ENCODE assay signal across 18 mouse cellular contexts in genomic region chr7:118747891-118748672, GRCm38 (mm10). TPM values are rescaled to one million over a fixed set of nuclear protein-coding genes. Genes with fewer than 3 reads are reported as not detected.
DNase-seq lines count a peak whose midpoint lies in the region; ATAC-seq and TF ChIP-seq lines count a peak whose summit lies in the region.
"Had no signal": no experiment of that assay in that cellular context is flagged by ENCODE, and none has a peak within 500 bp of the region (broad histone marks: within the 10 kb centered on the region; RNA-seq: fewer than 3 reads in every experiment).

No protein-coding gene starts in this region.

- peak; percentile 61 for DNase-seq in forebrain, postnatal 0 days
- no peak for DNase-seq in forebrain, embryonic 11.5 days (ENCODE audit: low spot score)
- peak; percentile 34 to 38 for DNase-seq in left cerebral cortex, postnatal 10 days (ENCODE audit: extremely low spot score in 1 of 2, low spot score in 2 of 2)
- no peak for DNase-seq in left cerebral cortex, adult 11 months (ENCODE audit: low spot score)
- DNase-seq in frontal cortex, postnatal 10 days (ENCODE audit: low spot score in 2 of 2), result peak; percentile 29 to 42
- DNase-seq in left cerebral cortex, postnatal 14 days (ENCODE audit: low spot score in 2 of 2), result peak; percentile 20 to 28
- DNase-seq in ovary, postnatal 10 days (ENCODE audit: low spot score), result no peak
- DNase-seq: B cell, adult 2 months; cerebellum, adult 11-12 months; heart, adult 18-20 months; kidney, adult 9 months; kidney, postnatal 4 days; spleen, adult 18-20 months; thymus, postnatal 14 days had no signal

- WGBS in forebrain, postnatal 0 days, result 46% methylated on average over 12 of the region's 12 CpGs
- 88% methylated on average over 12 of the region's 12 CpGs for WGBS in forebrain, embryonic 11.5 days
- 92% methylated on average over 12 of the region's 12 CpGs for WGBS in intestine, embryonic 15.5 days

- H3K4me2 ChIP-seq in forebrain, postnatal 0 days (ENCODE audit: low read depth), result no peak overlapping the region
- H3K4me2 ChIP-seq in forebrain, embryonic 11.5 days (ENCODE audit: low read depth, low read length, severe bottlenecking), result no peak overlapping the region
- no peak overlapping the region for H3K4me2 ChIP-seq in intestine, embryonic 15.5 days (replicated peaks)
- H3K4me2 ChIP-seq: limb, embryonic 12.5 days; midbrain, embryonic 12.5 days had no signal

- peak overlapping the region; percentile 40; the same call in 1 of the 2 replicates for H3K27ac ChIP-seq in forebrain, postnatal 0 days (ENCODE audit: low read depth, low read length)
- no peak overlapping the region for H3K27ac ChIP-seq in forebrain, embryonic 11.5 days (ENCODE audit: low read depth, low read length)
- H3K27ac ChIP-seq in intestine, embryonic 15.5 days, result no peak overlapping the region
- H3K27ac ChIP-seq: limb, embryonic 12.5 days; midbrain, embryonic 12.5 days had no signal

- H3K9me3 ChIP-seq in forebrain, postnatal 0 days (ENCODE audit: low read length), result no peaks in the 10 kb centered on the region
- no peaks in the 10 kb centered on the region for H3K9me3 ChIP-seq in forebrain, embryonic 11.5 days (ENCODE audit: control insufficient read depth, low read length)
- no peaks in the 10 kb centered on the region for H3K9me3 ChIP-seq in intestine, embryonic 15.5 days
- H3K9me3 ChIP-seq: limb, embryonic 12.5 days; midbrain, embryonic 12.5 days had no signal

- no peak overlapping the region for H3K4me3 ChIP-seq in forebrain, postnatal 0 days (ENCODE audit: low read depth, low read length)
- H3K4me3 ChIP-seq in forebrain, embryonic 11.5 days (ENCODE audit: low read depth, low read length), result no peak overlapping the region
- no peak overlapping the region for H3K4me3 ChIP-seq in intestine, embryonic 15.5 days (replicated peaks)
- H3K4me3 ChIP-seq: limb, embryonic 12.5 days; midbrain, embryonic 12.5 days had no signal

- H3K9ac ChIP-seq in forebrain, postnatal 0 days, result no peak overlapping the region
- no peak overlapping the region for H3K9ac ChIP-seq in forebrain, embryonic 11.5 days (ENCODE audit: low read length)
- no peak overlapping the region for H3K9ac ChIP-seq in intestine, embryonic 15.5 days
- H3K9ac ChIP-seq: limb, embryonic 12.5 days; midbrain, embryonic 12.5 days had no signal

- H3K4me1 ChIP-seq in forebrain, postnatal 0 days (ENCODE audit: insufficient read depth), result no peaks in the 10 kb centered on the region
- no peaks in the 10 kb centered on the region for H3K4me1 ChIP-seq in forebrain, embryonic 11.5 days (replicated peaks; ENCODE audit: control insufficient read depth, insufficient read depth, low read length)
- no peaks in the 10 kb centered on the region for H3K4me1 ChIP-seq in intestine, embryonic 15.5 days (replicated peaks)
- H3K4me1 ChIP-seq: limb, embryonic 12.5 days; midbrain, embryonic 12.5 days had no signal

- peaks cover 79% of the 10 kb centered on the region for H3K36me3 ChIP-seq in forebrain, postnatal 0 days (ENCODE audit: insufficient read depth)
- peaks cover 6% of the 10 kb centered on the region; the same call in 1 of the 2 replicates for H3K36me3 ChIP-seq in forebrain, embryonic 11.5 days (ENCODE audit: control insufficient read depth, insufficient read depth, low read length)
- peaks cover 32% of the 10 kb centered on the region for H3K36me3 ChIP-seq in intestine, embryonic 15.5 days

- no peak for TF ChIP-seq CTCF in forebrain, postnatal 0 days (IDR thresholded peaks at IDR 0.05; ENCODE audit: low read depth)

- peak; percentile 80 for ATAC-seq in forebrain, postnatal 0 days
- ATAC-seq in forebrain, embryonic 11.5 days (replicated peaks; ENCODE audit: low FRiP score), result no peak
- ATAC-seq in intestine, embryonic 15.5 days, result no peak
- ATAC-seq: Patski had no signal

- intact Hi-C loops in left cerebral cortex, postnatal 10 days (cut with DNase I), result no loop called here
- intact Hi-C loops in left cerebral cortex, postnatal 14 days (cut with DNase I), result no loop called here

- H3K27me3 ChIP-seq in forebrain, postnatal 0 days (ENCODE audit: insufficient read depth, low read length), result no peaks in the 10 kb centered on the region
- no peaks in the 10 kb centered on the region for H3K27me3 ChIP-seq in forebrain, embryonic 11.5 days (ENCODE audit: control insufficient read depth, insufficient read depth, low read length)
- H3K27me3 ChIP-seq in intestine, embryonic 15.5 days (replicated peaks), result no peaks in the 10 kb centered on the region
- H3K27me3 ChIP-seq: limb, embryonic 12.5 days; midbrain, embryonic 12.5 days; Patski had no signal

RNA-seq across cellular contexts. Expression of gene Vps35l, which starts 8.1 kb away (rescaled TPM):
- 89.7 and 105 TPM in 2 replicates for total RNA-seq in forebrain, postnatal 0 days (2014; rRNA removed)
- polyA plus RNA-seq in forebrain, postnatal 0 days (2015; fragmentation: Nextera tagmentation; extraction: Ambion mirVana), result 85.9 and 94.5 TPM in 2 replicates
- polyA plus RNA-seq in forebrain, embryonic 11.5 days (2014; fragmentation: Nextera tagmentation; extraction: Ambion mirVana), result 74.9 and 75.2 TPM in 2 replicates
- 10 to 100 TPM; 69.1 to 79.7 TPM for total RNA-seq in left cerebral cortex, postnatal 10 days (2021)
- 10 to 100 TPM; 58.2 to 61.4 TPM for total RNA-seq in left cerebral cortex, postnatal 14 days (2021)
- 71.3 and 72.6 TPM in 2 replicates for polyA plus RNA-seq in intestine, embryonic 15.5 days (2015; fragmentation: Nextera tagmentation; extraction: Ambion mirVana)

RNA-seq across cellular contexts. Expression of gene Ccp110, which starts 35.7 kb away (rescaled TPM):
- total RNA-seq in forebrain, postnatal 0 days (2014; rRNA removed), result 28.2 and 33.6 TPM in 2 replicates
- polyA plus RNA-seq in forebrain, postnatal 0 days (2015; fragmentation: Nextera tagmentation; extraction: Ambion mirVana), result 8.9 and 13.3 TPM in 2 replicates
- polyA plus RNA-seq in forebrain, embryonic 11.5 days (2014; fragmentation: Nextera tagmentation; extraction: Ambion mirVana), result 26.8 and 28.0 TPM in 2 replicates
- 10 to 100 TPM; 35.4 to 38.7 TPM for total RNA-seq in left cerebral cortex, postnatal 10 days (2021)
- total RNA-seq in left cerebral cortex, postnatal 14 days (2021), result 10 to 100 TPM; 37.4 to 38.6 TPM
- polyA plus RNA-seq in intestine, embryonic 15.5 days (2015; fragmentation: Nextera tagmentation; extraction: Ambion mirVana), result 10.0 and 10.7 TPM in 2 replicates

RNA-seq across cellular contexts. Expression of gene Gde1, which starts 42.5 kb away (rescaled TPM):
- 271 and 289 TPM in 2 replicates for total RNA-seq in forebrain, postnatal 0 days (2014; rRNA removed)
- 263 and 284 TPM in 2 replicates for polyA plus RNA-seq in forebrain, postnatal 0 days (2015; fragmentation: Nextera tagmentation; extraction: Ambion mirVana)
- 97.7 and 104 TPM in 2 replicates for polyA plus RNA-seq in forebrain, embryonic 11.5 days (2014; fragmentation: Nextera tagmentation; extraction: Ambion mirVana)
- total RNA-seq in left cerebral cortex, postnatal 10 days (2021), result 100 to 1,000 TPM; 276 to 281 TPM
- total RNA-seq in left cerebral cortex, postnatal 14 days (2021), result 100 to 1,000 TPM; 325 to 333 TPM
- polyA plus RNA-seq in intestine, embryonic 15.5 days (2015; fragmentation: Nextera tagmentation; extraction: Ambion mirVana), result 124 and 127 TPM in 2 replicates

Comparison
In these comparisons a context has a peak if more than half of its experiments do, and no peak if none do; other contexts are left out.
1. DNase-seq: peak in forebrain, postnatal 0 days (single experiment), left cerebral cortex, postnatal 10 days (2 of 2), frontal cortex, postnatal 10 days (2 of 2) and left cerebral cortex, postnatal 14 days (2 of 2); none in forebrain, embryonic 11.5 days (single experiment), left cerebral cortex, adult 11 months (single experiment) and ovary, postnatal 10 days (single experiment).